Mouse (Mus musculus): Measurements from ENCODE around the gene Bcl7a.
A peak's percentile ranks its signal among the peaks of the same experiment; 100 is the strongest.

The Bcl7a gene

DNA sequence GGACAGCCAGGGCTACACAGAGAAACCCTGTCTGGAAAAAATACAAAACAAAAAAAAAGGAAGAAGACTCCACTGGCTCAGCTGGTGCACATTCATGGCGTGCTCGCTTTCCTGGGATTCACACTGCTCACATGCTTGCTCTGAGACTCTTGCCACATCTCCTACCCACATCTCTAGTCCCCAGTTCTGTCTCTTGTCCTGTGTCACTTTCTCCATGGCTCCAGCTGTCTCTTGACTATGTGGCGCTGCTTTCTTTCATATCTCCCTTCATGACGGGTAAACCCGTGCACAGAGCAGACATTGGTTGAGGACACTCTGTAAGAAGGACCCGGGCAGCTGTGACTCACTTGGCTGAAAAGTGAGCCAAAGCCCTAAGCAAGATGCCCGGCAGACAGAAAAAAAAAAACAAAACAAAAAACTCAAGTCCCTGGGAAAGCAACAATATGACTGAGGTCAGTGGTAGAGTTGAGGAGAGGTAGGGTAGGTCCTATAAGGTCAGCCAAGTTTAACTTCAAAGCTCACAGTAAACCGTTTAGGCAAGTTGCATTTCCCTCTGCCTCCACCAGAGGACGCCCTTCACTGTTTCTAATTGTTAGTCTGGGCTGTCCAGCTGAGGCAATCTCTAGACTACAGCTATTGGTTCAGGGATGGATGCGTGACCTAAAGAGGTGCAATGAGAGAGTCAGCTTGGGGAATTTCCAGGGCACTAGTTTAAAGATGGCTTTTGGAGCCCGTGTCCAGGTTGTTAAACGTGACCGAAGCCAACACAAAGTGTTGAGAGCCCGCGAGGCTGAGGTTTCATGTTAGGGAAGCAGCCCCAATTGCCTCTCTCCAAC, 33.7 kb downstream of the Bcl7a start:
- DNase-seq (ENCODE audit: low spot score), result peak; percentile 40

DNA sequence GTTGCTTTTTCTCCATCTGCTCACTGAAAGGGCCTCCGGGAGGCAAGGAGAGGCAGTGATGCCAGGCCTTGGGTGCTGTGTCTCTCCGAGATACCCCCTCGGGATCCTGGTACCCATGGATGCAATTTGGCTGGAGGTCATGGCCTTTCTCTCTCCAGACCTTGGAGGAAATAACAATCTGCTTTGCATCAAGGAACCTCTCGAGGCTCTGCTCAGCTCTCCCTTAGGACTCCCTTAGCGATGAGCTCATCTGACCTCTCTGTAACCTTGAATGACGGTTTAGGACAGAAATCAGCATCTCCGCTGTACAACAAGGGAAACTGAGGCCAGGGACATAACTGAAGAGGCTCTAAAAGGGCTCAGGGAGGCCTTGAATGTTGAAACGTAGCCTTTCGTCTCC, 35.1 kb downstream of the Bcl7a start:
- DNase-seq (ENCODE audit: low spot score), result peak; percentile 18

DNA sequence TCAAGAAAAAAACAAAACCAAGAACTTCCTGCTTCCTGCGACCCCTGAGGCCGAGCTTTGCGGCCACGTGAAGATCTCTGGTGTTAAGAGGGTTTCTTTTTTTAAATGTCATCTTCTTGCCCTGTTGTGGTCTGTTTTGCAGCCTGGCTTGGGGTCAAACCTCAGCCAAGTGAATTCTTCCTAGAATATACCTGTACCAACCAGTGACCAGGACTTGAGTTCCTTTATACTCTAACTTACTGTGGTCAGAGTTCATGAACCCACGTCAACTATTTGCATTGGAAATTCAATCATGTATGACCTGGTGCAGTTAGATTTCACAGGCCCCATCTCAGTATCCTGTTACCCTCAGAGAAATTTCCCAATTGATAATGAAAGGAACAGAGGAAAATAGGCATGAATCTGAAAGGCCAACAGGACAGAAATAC, 35.9 kb downstream of the Bcl7a start:
- DNase-seq (ENCODE audit: low spot score), result no peak

DNA sequence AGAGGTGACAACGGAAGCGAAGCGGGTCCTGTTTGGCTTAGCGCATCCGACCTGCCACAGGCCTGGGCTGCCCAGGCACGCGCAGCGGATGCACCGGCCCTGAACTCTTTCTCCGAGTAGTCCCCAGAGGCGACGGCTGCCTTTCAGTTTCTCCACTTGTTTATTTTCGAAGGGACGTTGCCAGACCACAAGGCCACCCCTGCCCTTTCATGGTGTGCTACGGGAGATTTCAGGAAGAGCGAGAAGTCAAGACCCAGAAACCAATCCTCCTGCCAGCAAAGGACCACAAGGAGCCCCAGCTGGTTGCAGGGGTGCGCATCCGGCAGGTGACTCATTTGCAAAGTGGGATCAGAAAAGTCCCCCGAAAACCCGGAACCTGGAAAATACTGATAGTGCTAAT, 38.3 kb downstream of the Bcl7a start:
- DNase-seq (ENCODE audit: low spot score), result no peak

DNA sequence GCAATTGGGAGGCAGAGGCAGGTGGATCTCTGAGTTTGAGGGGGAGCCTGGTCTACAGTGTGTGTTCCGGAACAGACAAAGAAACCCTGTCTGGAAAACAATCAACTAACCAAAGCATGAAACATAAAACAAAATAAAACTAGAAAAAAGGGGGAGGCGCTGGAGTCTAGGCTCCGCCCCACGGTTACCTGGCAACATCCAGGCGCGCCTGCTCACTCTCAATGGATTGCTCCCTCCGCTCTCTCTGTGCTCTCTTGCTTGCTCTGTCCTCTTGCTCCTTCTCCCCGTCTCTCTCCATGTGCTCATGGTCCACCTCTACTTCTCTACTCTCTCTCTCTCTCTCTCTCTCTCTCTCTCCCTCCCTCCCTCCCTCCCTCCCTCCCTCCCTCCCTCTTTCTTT, 39.1 kb downstream of the Bcl7a start:
- DNase-seq (ENCODE audit: low spot score), result no peak

DNA sequence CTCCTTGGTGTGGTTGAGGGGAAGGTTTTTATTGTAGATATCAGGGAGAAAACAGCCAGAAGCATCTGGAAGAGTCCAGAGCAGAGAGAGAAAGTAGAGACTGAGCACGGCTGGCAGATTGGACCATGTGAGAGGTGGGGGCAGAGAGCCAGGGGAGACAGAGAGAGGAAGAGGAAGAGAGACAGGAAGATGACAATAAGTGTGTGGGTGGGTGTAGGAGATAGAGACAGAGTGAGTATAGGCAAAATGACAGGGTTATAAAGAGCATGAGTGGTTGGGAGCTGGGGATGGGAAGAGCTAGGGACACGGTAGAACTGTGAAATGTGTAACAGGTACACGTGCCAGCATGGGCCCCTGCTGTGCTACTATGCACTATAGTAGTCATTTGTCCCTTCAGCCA, 44.8 kb downstream of the Bcl7a start:
- DNase-seq (ENCODE audit: low spot score), result no peak

DNA sequence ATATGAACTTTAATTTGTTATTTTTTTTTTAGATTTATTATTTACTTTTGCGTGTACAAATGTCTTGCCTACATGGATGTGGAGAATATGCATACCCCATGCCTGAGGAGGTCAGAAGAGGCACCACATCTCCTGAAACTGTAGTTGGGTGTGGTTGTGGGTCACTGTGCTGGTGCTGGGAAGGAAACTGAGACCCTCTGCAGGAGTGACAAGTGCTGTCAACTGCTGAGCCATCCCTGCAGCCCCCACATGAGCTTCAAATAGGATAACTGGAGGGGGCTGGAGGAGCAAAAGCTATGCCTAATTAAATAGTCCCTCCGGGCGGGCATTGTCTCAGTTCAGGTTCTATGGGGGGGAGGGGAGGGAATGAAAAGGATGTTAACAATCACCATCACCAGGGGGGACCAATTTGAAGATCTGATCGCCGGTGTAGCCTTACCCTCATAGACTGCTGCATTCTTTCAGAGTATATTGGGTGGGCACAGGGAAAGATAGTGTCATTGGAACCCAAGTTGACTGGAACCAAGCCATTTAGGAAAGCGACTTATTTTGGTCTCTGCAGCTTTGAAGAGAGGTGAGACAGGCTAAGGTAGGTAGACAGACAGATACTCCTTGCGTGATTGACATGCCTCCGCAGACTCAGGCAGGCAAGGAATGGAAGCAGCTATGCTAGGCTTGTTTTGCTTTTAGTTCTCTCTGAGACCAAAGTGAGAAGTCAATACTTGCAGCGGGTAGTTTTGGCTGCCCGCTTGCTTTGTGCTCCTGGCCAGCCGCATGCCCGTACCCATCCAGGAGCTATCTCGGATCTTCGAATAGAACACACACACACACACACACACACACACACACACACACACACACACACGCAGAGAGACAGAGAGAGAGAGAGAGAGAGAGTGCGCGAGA, 47.2 kb downstream of the Bcl7a start:
- DNase-seq (ENCODE audit: low spot score), result no peak

DNA sequence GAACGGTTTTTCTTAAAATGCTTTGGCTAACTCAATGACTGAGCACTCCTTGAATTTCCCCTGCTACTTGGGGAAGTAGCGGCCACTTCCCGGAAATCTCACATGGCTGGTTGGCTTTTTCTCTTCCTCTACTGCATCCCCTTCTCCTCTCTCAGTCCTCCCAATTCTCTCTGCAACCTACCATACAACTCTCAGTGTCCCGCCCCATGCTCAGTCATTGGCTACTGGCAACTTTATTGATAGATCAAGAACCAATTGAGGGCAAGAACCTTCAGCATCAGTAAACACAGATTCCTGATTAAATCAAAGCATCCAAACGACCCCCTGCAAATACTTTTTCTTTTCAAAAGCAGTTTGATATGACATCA, 47.8 kb downstream of the Bcl7a start:
- DNase-seq (ENCODE audit: low spot score), result peak; percentile 26

DNA sequence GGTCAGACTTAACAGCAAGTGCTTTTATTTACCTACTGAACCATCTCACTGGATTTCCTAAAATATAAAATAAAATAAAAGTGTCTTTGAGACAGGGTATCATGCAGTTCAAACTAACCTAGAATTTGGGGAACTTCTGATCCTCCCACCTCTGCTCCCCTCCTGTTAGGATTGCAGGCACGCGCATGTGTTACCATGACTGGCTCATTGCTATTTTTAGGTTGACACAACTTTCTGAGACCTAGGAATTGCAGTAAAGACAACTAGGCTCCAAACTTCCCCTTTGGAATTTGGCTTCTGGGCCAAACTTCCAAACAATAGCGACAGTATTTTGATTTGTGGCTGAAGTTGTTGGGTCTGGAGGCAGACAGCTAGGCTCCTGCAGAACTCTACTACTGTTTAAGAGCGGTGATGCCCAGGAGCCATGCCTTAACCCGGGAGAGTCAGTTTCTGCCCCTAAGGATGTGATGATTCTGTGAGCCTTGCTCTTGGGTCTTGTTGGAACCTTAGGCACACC, 50.2 kb downstream of the Bcl7a start:
- no peak for DNase-seq (ENCODE audit: low spot score)

DNA sequence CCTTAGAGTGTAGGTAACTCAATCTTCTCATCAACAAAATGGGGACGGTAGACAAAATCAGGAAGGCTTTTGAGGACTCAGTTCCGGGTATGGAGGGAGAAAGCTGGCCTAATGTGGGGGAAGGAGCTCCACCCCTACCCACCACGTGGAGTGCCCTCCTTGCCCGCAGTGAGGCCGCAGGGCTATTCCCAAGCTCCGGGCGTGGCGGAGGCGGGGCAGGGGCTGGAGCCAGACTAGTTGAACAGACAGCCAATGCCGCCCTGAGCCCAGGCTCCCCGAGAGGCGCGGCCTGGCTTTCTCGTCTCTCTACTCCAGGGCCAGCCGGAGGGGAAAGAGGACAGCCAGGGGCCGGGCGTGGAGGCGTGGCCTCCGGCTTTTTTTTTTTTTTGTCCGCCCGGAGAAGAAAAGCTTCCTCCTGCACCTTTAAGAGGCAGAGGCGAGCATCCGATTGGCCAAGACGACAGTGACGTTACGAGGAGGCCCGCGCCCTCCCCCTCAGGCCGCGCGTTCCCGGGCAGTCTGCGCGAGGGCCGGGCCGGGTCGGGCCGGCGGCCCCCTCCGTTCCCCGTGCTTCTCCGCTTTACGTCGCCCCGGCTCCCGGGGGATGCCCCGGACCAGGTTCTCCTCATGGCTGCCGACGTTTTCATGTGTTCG, 50.8 kb downstream of the Bcl7a start, which contains the start of gene Mlxip:
Mlxip (plus strand) TSS at position 496 of the 654 bp plus-strand sequence.
- peak; percentile 96 for DNase-seq (ENCODE audit: low spot score)

DNA sequence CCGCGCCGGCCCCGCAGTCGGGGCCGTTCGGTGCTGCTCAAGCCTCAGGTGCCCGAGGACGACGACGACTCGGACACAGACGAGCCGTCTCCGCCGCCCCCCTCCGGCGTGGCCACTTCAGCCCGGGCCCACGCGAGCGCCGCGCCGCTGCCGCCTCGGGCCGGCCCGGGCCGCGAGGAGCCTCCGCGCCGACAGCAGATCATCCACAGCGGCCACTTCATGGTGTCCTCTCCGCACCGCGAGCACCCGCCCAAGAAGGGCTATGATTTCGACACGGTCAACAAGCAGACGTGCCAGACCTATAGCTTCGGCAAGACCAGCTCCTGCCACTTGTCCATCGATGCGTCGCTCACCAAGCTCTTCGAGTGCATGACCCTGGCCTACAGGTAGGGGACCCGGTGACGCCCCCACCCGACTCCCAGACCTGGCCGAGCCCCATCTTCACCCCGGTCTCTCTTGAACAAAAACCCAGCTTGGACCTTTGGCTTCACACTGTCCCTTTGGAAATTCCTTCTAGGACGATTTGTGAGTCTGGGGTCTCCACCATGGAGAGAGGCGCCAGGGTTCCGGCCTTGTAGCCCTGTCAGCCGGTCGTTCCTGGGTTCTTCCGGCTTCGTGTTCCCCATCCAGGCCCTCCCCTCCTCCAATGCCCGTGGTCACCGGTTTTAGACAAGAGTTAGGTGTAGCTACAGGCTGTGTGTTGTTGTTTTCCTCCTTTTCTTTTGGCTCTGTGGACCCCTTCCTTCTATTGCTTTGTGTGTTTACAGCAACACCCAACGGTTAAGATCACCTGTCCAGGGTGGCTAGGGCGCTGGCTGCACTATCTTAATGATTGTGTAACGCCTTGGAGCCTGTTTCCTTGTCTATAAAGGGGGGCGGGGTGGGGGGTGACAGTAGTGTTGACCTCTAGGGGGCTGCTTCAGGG, 51.6 kb downstream of the Bcl7a start:
- DNase-seq (ENCODE audit: low spot score), result peak; percentile 40

DNA sequence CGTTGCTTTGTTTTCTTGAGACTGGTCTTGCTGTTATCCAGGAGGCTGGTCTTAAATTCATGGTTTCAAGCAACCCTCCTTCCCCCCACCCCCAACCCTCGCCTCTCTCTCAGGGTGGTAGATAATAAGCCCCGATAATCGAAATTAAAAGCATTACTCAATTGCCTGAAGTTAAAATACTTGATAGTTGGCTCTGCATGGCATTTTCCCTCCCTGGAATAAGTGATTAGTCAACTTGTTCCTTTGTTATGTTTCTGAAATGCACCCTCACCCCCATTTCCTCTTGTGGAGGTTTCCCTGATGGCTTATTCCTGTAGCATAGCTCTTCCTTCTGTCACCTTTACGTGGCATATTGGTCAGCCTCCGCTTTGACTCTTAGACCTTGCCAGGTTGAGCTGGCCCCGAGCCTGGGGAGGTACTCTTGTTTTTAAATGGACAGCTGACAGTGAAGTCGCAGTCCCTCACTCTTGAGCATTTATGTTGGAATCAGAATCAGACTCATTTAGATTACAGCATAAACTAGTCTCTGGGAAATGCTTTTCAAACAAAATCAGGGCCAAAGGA, 53.3 kb downstream of the Bcl7a start:
- DNase-seq (ENCODE audit: low spot score), result no peak

DNA sequence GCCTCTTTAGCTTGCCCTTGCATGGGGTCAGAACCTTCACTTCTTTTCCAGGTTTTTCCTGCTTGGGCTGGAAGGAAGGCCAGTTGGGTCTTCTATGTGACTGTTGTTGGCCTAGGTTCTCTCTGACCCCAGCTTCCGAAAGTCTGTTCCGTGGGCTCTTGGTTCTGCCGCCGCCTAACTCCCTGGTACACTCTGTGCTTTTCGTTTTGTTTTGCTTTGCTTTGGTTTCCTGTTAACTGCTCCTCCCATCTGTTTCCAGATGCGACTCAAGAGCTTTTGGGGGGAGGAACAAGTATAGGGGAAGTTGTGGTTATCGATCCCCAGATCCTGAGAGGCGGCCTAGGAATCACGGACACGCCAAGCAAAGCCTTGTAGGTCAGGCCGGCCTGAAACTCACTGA, 54.2 kb downstream of the Bcl7a start:
- no peak for DNase-seq (ENCODE audit: low spot score)

DNA sequence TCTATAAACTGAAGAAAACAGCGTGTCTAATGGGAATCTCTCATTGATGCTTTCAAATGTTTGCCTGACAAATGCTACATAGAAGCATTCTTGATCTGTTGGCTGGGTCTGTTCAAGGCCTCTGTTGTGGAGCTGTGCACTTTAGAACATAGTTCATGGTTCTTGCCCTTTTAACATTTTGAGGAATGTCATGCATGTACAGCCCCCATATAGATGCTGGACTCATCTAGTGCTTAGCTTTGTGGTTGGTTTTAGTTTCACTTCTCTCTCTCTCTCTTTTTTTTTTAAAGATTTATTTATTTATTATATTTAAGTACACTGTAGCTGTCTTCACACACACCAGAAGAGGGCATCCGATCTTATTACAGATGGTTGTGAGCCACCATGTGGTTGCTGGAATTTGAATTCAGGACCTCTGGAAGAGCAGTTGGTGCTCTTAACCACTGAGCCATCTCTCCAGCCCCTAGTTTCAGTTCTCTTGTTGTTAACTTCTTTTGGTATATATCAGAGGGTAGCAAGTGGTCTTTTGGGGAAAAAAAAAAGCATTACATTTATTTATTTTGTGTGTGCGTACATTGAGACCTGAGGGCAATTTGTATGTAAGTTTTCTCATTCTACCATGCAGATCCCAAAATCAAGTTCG, 55.3 kb downstream of the Bcl7a start:
- no peak for DNase-seq (ENCODE audit: low spot score)

DNA sequence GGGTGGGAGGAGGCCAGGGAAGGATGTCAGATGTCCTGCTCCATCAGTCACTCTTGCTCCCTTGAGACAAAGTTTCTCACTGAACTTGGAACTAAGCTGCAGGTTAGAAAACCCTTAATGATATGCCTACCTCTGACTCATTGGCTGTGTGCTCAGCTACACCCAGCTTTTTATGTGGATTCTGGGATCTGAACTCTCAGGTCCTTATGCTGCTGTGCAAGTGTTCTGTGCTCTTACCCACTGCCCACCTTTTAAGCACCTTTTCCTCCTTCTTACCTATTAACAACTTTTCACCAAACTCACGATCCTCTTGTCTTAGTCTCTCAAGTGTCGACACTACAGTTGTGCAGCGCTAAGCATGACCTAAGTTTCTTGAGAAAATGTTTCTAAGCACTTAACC, 60.8 kb downstream of the Bcl7a start:
- no peak for DNase-seq (ENCODE audit: low spot score)

DNA sequence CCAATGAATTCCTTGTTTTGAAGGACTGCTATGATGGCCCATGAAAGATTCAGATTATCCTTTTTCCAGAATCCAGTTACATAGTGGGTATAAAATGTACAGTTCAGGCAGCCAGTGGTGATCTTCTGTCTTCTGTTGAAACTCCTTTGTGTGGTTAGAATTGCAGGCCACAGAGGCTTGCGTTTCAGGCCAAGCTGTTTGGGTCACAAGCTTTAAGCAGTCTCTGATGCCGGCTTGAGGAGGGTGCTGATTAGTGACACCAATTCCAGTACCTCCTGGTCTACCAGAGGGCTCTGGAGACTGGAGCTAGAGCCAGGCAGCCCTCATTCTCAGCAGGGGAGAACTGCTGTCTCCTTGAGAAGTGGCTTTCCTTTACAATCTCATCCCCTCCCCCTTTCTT, 63.3 kb downstream of the Bcl7a start:
- no peak for DNase-seq (ENCODE audit: low spot score)

DNA sequence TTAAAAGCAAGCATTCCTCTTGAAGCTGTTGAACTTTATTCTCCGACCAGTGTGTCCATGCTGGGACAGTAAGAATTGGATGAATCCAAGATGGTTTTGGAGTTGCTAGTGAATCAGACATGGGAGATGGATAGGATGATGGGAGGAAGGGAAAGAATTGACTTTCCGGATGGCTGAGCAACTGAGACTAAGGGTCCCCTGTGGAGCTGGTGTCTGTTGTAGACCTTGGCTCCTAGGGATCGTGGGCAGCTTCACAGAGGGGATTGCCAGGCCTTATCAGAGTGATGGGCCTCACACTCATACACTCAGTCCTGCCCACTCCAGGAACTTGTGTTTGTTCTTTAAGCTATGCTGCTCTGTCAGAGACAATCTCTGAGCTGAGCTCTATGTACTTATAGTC, 64.5 kb downstream of the Bcl7a start:
- DNase-seq (ENCODE audit: low spot score), result no peak

DNA sequence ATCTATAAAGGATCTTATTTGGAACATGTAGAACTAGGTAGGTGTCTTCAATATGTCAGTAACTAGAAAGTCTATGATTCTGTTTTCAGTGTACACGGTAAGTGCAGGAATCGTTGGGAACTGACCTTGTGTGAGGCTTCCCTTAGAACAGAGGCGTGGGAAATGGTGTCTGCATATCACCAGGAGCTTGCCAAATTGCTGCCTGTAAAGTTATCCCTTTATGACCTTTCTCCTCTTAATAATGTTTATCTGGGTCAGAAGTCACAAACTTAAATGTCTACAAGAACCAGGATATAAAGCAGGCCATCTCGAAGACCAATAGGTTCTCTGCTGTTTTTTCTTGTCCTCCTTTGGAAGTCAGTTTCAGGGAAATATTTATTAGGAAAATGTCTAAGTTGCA, 68.6 kb downstream of the Bcl7a start:
- no peak for DNase-seq (ENCODE audit: low spot score)

DNA sequence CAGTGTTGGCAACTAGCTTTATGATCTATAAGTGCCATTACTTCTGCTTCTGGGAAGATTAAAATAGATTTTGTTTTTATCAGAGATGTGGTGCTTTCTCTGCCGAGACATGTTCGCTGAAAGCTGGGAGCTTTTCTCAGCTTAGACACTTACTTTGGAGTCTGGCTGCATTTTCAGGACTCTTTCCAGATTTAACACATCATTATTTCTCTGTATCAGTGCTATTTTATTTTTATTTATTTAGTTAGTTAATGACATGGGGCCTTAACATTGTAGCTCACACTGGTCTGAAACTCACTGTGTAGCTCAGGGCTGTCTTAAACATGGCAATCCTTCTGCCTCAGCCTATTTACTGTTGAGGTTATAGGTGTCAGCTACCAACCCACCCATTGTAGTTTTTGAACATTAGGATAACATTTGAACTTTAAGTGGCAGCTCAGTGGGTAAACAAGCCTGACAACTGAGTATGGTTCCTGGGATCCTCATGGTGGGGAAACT, 70.3 kb downstream of the Bcl7a start:
- no peak for DNase-seq (ENCODE audit: low spot score)

DNA sequence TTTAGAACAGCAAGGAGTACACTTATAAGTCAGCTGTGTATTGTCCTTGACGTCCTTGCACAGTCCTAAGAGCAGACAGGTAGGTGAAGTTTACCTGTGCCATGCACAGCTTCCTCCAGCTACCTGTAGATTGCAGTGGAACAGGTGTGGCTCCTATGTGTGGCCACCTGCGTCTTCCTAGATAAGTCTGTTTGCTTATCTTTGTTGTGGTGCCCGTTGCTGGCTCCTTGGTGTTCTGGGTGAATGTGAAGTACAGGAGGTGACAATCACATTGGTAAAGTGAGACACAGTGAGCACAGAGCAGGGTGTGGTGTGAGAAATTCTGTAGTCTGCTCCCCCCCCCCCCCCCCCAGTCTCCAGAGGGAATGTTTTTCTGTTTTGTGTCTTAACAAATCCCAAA, 72.5 kb downstream of the Bcl7a start:
- DNase-seq (ENCODE audit: low spot score), result no peak

Data from yolk sac, embryonic 10.5 days (tissue).